Comparison of ENCODE assay signal across 9 mouse cellular contexts in genomic region chr9:102721406-102721978, GRCm38 (mm10). TPM values are rescaled to one million over a fixed set of nuclear protein-coding genes. Genes with fewer than 3 reads are reported as not detected.
A peak's percentile ranks its signal among the peaks of the same experiment; 100 is the strongest.
DNase-seq lines count a peak whose midpoint lies in the region; ATAC-seq and TF ChIP-seq lines count a peak whose summit lies in the region.
"Had no signal": no experiment of that assay in that cellular context is flagged by ENCODE, and none has a peak within 500 bp of the region (broad histone marks: within the 10 kb centered on the region; RNA-seq: fewer than 3 reads in every experiment).

No protein-coding gene starts in this region.

- H3K9me3 ChIP-seq in heart, embryonic 12.5 days (replicated peaks), result no peaks in the 10 kb centered on the region
- H3K9me3 ChIP-seq in embryonic facial prominence, embryonic 13.5 days, result no peaks in the 10 kb centered on the region
- H3K9me3 ChIP-seq in intestine, embryonic 15.5 days, result no peaks in the 10 kb centered on the region
- H3K9me3 ChIP-seq in midbrain, embryonic 13.5 days, result no peaks in the 10 kb centered on the region

- 30% methylated on average over 3 of the region's 3 CpGs for WGBS in heart, embryonic 12.5 days
- 41% methylated on average over 3 of the region's 3 CpGs for WGBS in embryonic facial prominence, embryonic 13.5 days
- 46% methylated on average over 3 of the region's 3 CpGs for WGBS in intestine, embryonic 15.5 days
- 38% methylated on average over 3 of the region's 3 CpGs for WGBS in midbrain, embryonic 13.5 days
- 62% methylated on average over 3 of the region's 3 CpGs for WGBS in thymus, adult 2 months

- peaks cover 64% of the 10 kb centered on the region for H3K36me3 ChIP-seq in heart, embryonic 12.5 days
- peaks cover 66% of the 10 kb centered on the region for H3K36me3 ChIP-seq in embryonic facial prominence, embryonic 13.5 days
- H3K36me3 ChIP-seq in intestine, embryonic 15.5 days, result peaks cover 28% of the 10 kb centered on the region
- H3K36me3 ChIP-seq in midbrain, embryonic 13.5 days, result peaks cover 65% of the 10 kb centered on the region
- no peaks in the 10 kb centered on the region for H3K36me3 ChIP-seq in thymus, adult 2 months (ENCODE audit: control insufficient read depth, insufficient read depth, low read length)
- H3K36me3 ChIP-seq: G1E had no signal

- peak overlapping the region; percentile 84 for H3K4me3 ChIP-seq in heart, embryonic 12.5 days
- peak overlapping the region; percentile 91 for H3K4me3 ChIP-seq in embryonic facial prominence, embryonic 13.5 days
- peak overlapping the region; percentile 71 for H3K4me3 ChIP-seq in intestine, embryonic 15.5 days (replicated peaks)
- H3K4me3 ChIP-seq in midbrain, embryonic 13.5 days (replicated peaks), result peak overlapping the region; percentile 93
- no peak overlapping the region for H3K4me3 ChIP-seq in thymus, adult 2 months (ENCODE audit: control insufficient read depth, insufficient read depth, low read length)

- DNase-seq in heart, postnatal 25 days (ENCODE audit: low spot score), result no peak
- DNase-seq in right cerebral cortex, adult 18-20 months, result no peak
- DNase-seq in thymus, adult 2 months, result no peak
- DNase-seq in gastrocnemius, postnatal 36 days, result no peak

- TF ChIP-seq POLR2A in thymus, adult 2 months (IDR thresholded peaks at IDR 0.05; ENCODE audit: control insufficient read depth, extremely low read depth, insufficient read depth, low read length, poor library complexity), result no peak

- H3K4me1 ChIP-seq in heart, embryonic 12.5 days (replicated peaks), result peaks cover 75% of the 10 kb centered on the region
- H3K4me1 ChIP-seq in embryonic facial prominence, embryonic 13.5 days, result peaks cover 79% of the 10 kb centered on the region
- peaks cover 72% of the 10 kb centered on the region for H3K4me1 ChIP-seq in intestine, embryonic 15.5 days (replicated peaks)
- peaks cover 75% of the 10 kb centered on the region for H3K4me1 ChIP-seq in midbrain, embryonic 13.5 days (replicated peaks)
- no peaks in the 10 kb centered on the region for H3K4me1 ChIP-seq in thymus, adult 2 months (replicated peaks; ENCODE audit: control insufficient read depth, insufficient read depth, low read length)

- H3K4me2 ChIP-seq in heart, embryonic 12.5 days, result peak overlapping the region; percentile 76
- peak overlapping the region; percentile 86 for H3K4me2 ChIP-seq in embryonic facial prominence, embryonic 13.5 days
- peak overlapping the region; percentile 84 for H3K4me2 ChIP-seq in intestine, embryonic 15.5 days (replicated peaks)
- H3K4me2 ChIP-seq in midbrain, embryonic 13.5 days (replicated peaks), result peak overlapping the region; percentile 97

- H3K27me3 ChIP-seq in heart, embryonic 12.5 days (replicated peaks), result no peaks in the 10 kb centered on the region
- H3K27me3 ChIP-seq in embryonic facial prominence, embryonic 13.5 days, result no peaks in the 10 kb centered on the region
- H3K27me3 ChIP-seq in intestine, embryonic 15.5 days (replicated peaks), result no peaks in the 10 kb centered on the region
- no peaks in the 10 kb centered on the region for H3K27me3 ChIP-seq in midbrain, embryonic 13.5 days
- H3K27me3 ChIP-seq in thymus, adult 2 months (ENCODE audit: control insufficient read depth, insufficient read depth, low read length), result peaks cover 7% of the 10 kb centered on the region; the same call in 1 of the 2 replicates

- intact Hi-C loops in heart, postnatal 25 days (cut with DNase I), result no loop called here
- intact Hi-C loops in gastrocnemius, postnatal 36 days (cut with DNase I), result no loop called here

- H3K27ac ChIP-seq in heart, embryonic 12.5 days (ENCODE audit: poor library complexity, severe bottlenecking), result peak overlapping the region; percentile 70
- peak overlapping the region; percentile 91 for H3K27ac ChIP-seq in embryonic facial prominence, embryonic 13.5 days
- H3K27ac ChIP-seq in intestine, embryonic 15.5 days, result peak overlapping the region; percentile 39
- peak overlapping the region; percentile 73 for H3K27ac ChIP-seq in midbrain, embryonic 13.5 days
- H3K27ac ChIP-seq in thymus, adult 2 months (ENCODE audit: control insufficient read depth, insufficient read depth, low read length), result no peak overlapping the region

- ATAC-seq in heart, embryonic 12.5 days (ENCODE audit: insufficient number of reproducible peaks, low FRiP score), result no peak
- ATAC-seq in embryonic facial prominence, embryonic 13.5 days (ENCODE audit: insufficient number of reproducible peaks, insufficient read depth, low FRiP score, low TSS enrichment, low read depth), result no peak
- ATAC-seq in intestine, embryonic 15.5 days, result no peak
- no peak for ATAC-seq in midbrain, embryonic 13.5 days

- TF ChIP-seq CTCF in thymus, adult 2 months (IDR thresholded peaks at IDR 0.05; ENCODE audit: borderline replicate concordance, control insufficient read depth, extremely low read depth, insufficient read depth, low read length, poor library complexity), result no peak

- peak overlapping the region; percentile 55 for H3K9ac ChIP-seq in heart, embryonic 12.5 days
- peak overlapping the region; percentile 99 for H3K9ac ChIP-seq in embryonic facial prominence, embryonic 13.5 days
- peak overlapping the region; percentile 85 for H3K9ac ChIP-seq in intestine, embryonic 15.5 days
- H3K9ac ChIP-seq in midbrain, embryonic 13.5 days (replicated peaks), result peak overlapping the region; percentile 100

RNA-seq across cellular contexts. Expression of gene Amotl2, which starts 5.0 kb away (rescaled TPM):
- polyA plus RNA-seq in heart, embryonic 12.5 days (2016; fragmentation: Nextera tagmentation; extraction: Ambion mirVana), result 59.2 and 61.6 TPM in 2 replicates
- 10 to 100 TPM; 56.4 to 59.5 TPM for total RNA-seq in heart, postnatal 25 days (2021)
- polyA plus RNA-seq in embryonic facial prominence, embryonic 13.5 days (2015; fragmentation: Nextera tagmentation; extraction: Ambion mirVana), result 54.0 and 55.8 TPM in 2 replicates
- 31.8 and 32.9 TPM in 2 replicates for polyA plus RNA-seq in intestine, embryonic 15.5 days (2015; fragmentation: Nextera tagmentation; extraction: Ambion mirVana)
- polyA plus RNA-seq in midbrain, embryonic 13.5 days (2015; fragmentation: Nextera tagmentation; extraction: Ambion mirVana), result 65.0 and 80.6 TPM in 2 replicates
- 6.7 and 7.2 TPM in 2 replicates for polyA plus RNA-seq in thymus, adult 2 months (2012; rRNA removed)
- total RNA-seq in gastrocnemius, postnatal 36 days (2021), result 10 to 100 TPM; 12.0 to 20.5 TPM
- polyA plus RNA-seq: G1E had no signal
